Mouse (Mus musculus): ENCODE results near the gene Vav2.

Vav2 gene

DNA sequence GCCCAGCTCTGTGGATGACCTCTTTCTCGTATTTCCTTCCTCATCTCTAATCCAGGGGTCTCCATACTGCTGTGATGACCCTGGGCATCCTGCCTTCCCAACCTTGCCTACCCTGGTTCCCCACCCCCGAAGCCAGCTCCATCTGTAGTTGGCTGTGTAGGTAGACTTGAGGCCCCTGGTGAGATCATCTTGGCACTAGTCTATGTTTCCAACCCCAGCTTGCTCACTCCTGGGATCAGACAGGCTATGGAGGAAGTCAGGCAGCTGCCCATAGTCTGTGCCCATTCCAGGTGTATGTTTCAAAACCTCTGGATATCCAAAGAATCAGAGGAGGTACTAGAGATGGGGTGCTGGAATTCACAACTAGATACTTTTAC is 179.4 kb downstream of the Vav2 start:
- DNase-seq: no peak

DNA sequence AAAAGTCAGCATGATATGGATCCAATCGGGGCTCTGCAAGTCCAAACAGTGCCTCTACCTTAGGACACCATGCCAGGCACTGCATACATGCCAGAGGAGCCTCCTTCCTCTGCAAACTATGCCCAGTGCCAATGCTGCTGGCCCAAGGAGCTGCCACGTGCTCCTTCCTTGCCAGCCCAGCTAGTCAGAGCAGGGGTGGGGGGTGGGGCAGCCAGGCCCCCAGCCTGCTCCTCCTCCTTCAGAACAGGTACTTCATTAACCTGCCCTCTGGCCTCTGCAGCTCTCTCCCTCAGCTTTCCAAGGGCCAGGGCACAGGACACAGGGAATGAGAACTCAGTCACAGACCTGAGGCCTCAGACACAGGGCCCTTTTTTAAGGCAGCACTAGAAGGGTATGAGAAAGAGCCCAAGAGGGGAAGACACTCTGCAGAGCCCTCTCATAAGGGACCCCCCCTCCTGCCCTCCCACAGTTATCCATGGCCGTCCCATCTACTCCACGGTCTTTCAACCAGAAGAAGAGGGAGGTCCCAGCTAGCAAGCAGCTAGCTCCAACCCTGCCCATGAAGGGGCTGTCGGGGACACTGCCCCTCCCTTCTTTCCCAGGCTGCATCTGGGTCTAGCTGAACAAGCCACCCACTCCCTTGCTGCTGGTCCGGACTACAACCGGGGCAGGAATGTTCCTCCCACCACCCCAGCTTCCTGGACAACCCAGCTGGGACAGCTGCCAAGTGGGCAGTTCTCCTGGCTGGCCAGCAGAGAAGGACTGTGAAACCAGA is 179.9 kb downstream of the Vav2 start:
- DNase-seq: peak; percentile 30 to 32

DNA sequence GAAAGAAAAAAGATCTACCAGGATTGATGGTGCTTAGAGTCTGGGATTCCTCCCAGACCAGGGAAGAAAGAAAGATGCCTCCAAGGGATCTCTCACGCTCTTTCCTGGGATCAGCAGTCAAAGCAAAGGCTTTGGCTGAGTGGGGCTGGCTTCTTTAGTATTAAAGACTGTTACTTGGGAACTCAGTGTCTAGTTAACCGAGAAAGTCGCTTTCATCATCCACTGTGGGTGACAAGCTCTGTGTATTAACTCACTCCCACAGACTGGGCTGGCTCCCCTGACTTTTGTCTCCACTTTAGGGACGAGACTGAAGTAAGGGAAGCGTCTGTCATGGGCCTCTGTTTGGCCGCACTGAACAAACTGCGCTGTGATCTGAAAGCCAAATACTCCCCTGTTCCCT is 180.9 kb downstream of the Vav2 start:
- DNase-seq: no peak

DNA sequence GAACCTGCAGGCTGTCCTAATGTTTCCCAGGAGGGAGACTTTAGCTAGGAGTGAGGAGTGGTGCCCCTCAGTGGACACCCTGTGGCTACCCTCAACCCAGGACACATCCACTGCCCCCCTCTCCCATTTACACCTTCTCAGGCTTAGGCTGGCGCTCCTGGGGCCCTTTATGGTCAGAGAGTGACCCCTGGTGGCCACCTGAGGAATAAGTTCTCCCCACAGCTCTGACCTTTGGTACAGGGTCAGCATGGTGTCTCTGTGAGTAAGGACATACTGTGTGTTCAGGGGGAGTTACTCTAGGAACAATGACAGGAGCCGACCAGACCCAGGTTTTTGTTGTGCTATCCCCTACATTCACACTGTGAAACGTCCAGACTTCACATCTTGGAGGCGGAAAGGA is 189.5 kb downstream of the Vav2 start:
- peak; percentile 45 to 74 for DNase-seq

DNA sequence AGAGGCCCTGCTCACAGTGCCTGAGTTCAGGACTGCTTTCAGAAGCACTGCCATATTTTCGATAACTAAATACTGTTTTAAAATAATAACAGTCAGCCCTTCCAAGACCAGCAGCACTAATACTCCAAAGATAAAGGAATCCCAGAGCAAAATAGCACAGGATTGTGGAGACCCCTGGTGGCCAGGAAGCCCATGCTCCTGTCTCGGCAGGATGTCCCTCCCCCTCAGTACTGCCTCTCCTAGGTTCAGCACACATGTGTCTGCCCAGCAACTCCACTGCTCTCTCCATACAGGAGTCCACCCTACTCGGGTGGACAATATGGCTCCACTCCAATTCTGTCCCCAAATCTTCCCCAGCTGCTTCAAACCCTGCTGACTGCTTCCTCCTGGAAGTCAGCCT is 191.1 kb downstream of the Vav2 start:
- peak; percentile 32 to 61 for DNase-seq

DNA sequence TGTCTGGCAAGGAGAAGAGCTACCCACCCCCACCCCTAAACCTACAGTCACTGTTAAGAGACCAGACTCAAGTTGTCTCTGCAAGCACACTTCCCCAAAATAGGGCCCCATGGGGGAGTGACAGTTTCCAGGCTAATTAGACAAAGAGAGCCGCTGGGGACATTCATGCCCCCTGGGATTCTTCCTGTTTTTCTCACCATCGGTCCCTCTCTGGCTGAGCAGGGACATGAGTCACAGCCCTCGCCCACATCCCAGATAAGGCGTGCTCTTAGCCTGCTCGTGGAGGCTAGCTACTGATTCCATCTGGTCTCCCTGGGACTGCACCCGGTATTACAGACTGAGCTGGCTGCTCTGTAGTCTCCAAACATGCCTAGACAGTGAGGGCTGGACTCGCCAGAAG is 194.5 kb downstream of the Vav2 start:
- peak; percentile 44 to 45 for DNase-seq

DNA sequence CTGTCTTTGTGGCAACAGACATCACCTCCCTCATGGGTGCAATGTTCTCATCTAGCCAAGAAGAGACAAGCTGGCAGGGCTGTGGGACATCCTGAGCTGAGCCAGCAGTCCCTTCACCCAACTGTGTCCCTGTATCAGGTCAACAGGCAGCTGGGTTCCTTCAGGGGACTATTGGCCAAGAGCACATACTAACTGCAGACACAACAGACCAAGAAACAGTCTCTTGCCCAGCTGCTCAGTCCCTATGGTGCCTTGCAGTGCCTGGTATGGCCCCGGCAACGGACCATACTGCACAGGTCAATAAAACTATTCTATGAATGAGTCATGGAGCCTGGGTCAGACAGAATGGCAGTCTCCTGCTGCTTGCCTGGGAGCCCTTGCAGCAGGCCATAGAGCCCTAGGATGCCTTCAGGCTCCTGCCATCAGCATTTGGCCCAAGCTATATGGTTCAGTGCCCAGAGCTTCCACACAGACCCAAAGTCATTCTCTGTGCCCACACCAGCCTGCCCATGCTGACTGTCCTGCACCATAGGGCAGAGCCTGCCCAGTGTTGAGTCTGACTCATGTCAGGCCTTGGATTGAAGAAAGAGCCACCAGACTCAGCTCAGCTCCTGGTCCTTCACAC is 197.2 kb downstream of the Vav2 start:
- DNase-seq: no peak

DNA sequence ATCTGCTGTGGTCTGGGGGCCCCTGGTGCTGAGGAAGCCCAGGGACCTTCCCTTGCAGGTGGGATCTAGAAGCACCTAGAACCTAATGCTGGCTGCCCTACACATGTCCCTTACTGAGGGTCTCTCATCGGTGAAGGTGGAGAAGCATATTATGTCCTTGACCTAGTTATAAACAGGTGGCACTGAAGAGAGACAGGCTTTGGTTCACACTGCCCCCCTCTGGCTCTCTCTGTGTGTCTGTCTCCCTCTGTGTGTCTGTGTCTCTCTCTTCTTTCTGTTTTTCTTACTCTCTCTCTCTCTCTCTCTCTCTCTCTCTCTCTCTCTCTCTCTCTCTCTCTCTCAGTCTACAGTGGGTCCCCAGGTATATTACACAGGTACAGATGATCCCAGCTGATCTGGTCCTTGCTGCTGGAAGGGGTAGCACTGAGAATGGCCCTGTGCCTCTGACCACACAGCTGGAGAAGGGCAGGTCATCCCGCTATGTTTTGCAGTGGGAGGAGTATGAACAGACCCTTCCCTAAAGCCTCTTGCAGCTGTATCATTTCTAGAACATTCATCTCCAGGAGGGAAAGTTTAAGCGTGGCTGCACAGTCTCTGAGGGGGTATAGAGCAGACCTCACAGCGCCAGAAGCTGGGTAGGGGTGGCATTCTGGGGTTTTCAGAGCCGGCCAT is 197.9 kb downstream of the Vav2 start:
- DNase-seq: no peak

DNA sequence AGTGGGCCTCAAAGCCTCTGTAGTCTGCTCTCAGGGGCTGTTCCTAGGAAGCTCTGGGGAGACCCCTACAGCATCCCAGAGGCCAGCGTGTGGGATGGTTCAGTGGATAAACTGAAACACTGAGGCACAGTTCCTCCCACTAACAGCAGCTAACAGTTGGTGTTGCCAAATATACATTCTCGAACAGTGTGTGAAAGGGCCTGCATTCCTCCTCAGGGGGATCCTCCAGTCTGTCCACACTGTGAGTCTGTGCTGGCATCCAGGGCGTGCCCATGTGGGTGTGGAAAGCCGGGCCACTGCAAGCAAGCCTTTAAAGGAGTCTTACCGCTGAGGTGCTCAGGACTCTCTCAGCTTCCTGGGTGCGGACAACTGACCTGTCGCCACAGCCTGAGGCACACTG is 200.3 kb downstream of the Vav2 start:
- no peak for DNase-seq

DNA sequence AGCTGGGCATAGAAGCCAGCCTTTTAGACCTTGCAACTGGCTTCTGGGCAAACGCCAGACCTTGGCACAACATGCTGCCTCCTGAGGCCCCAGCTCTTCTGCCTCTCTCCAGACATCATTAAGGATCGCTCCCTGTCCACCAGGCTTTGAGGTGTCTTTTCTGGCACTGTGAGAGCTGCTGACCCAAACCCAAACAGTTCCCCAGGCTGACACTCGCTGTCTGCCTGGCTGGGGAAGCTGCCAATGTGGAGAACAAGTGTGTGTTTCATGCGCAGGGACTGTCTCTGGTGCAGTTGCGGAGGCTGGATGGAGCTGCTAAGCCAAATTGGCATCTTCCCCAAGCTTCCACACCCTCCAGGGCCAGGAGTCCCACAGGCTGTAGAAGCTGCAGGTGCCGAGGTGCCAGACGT is 203.8 kb downstream of the Vav2 start:
- DNase-seq: no peak

DNA sequence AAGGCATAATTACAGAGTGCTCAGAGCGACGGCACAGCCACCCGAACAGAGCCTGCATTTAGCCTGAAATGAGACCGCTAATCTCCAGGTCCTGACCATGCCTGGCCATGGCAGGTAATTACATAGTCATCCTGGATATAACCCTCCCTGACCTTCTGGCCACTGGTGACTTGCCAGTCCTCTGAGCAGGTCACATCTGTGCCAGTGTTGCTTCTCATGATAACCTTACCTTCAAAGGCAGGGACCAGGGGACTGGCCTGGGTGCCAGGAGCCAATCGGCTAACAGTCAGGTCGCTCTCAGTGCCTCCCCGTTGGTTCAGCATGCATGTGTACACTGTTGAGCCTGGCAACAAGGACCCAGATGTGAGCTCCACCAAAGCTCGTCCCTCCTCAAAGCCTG is 208.3 kb downstream of the Vav2 start:
- DNase-seq: no peak

DNA sequence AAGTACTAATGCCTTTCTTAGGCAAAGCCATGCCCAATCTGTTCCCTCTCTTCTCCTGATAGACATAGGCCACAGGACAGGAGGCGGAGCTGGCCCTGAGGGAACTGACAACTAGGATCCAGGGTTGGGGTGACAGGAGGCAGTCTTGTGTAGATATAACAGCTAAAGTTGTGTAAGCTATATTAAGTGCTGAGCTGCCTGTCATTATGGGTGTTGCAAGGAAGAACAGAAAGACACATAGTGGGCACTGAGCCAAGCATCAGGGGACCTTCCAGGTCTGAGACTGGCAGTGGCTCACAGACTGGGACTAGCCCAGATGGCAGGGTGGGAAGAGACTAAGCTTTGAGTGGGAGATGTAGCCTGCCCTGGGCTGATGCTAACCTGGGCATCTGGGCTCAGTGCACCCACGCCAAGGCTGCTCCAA is 208.7 kb downstream of the Vav2 start:
- no peak for DNase-seq

DNA sequence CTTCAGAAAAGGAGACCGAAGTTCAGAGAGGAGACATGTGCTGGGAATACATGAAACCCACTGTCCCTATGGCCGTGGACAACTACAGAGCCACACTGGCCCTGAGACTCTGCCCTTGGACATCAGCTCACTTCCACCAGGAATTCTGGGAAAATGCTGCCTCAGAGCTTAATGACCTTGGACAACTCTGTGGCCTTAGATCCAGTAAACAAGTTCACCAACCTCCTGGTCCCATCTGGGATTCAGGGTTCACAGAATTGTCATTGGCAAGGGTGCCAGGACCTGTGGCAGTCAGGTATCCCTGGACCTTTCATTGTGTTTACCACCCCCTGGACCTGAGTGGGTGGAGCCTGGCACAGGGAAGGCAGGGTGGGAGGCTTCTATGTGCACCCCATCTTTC is 211.3 kb downstream of the Vav2 start:
- DNase-seq: no peak

Measured in spleen, adult 18-20 months (tissue).